Mouse (Mus musculus): ENCODE measurements around the gene Rbm41.

GRCm38 (mm10) chrX:139998691-139999065 lies 283 bp upstream of the Rbm41 start:
- TF ChIP-seq POLR2A (IDR thresholded peaks at IDR 0.05; ENCODE audit: extremely low read depth, insufficient read depth, low read length) (no peak), CTCF (IDR thresholded peaks at IDR 0.05; ENCODE audit: low read depth, low read length) (no peak)

Measured in liver, adult 2 months (tissue).